Mouse (Mus musculus) right cerebral cortex, adult 18-20 months (tissue): ENCODE results near the gene Rwdd3.

Source experiments
- DNase-seq: peaks from one replicate; pipeline ENCODE4 v3.0.0; 2022; ENCODE audit warnings: mixed read lengths

The Rwdd3 gene

DNA sequence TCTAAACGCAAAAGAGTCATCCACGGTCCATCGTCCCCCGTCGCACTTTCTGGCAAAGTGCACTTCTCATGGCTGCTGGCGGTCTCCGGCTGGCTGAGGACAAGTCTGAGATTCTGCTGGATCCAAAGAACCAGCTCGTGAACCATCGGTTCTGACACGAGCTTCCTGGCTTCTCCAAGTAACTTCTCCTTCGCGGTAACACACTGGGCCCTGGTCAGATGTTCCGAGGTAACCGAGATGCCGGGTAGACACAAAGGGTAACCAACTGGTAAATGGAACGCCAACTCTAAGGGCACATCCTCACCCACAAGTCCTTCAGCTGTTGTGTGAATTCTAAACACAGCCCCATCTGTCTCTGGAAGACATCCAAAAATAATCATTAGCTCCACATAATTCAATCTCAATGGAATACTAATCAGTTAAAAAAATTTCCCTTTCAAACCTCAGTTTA is 12.6 kb downstream of the Rwdd3 start:
- no peak for DNase-seq

DNA sequence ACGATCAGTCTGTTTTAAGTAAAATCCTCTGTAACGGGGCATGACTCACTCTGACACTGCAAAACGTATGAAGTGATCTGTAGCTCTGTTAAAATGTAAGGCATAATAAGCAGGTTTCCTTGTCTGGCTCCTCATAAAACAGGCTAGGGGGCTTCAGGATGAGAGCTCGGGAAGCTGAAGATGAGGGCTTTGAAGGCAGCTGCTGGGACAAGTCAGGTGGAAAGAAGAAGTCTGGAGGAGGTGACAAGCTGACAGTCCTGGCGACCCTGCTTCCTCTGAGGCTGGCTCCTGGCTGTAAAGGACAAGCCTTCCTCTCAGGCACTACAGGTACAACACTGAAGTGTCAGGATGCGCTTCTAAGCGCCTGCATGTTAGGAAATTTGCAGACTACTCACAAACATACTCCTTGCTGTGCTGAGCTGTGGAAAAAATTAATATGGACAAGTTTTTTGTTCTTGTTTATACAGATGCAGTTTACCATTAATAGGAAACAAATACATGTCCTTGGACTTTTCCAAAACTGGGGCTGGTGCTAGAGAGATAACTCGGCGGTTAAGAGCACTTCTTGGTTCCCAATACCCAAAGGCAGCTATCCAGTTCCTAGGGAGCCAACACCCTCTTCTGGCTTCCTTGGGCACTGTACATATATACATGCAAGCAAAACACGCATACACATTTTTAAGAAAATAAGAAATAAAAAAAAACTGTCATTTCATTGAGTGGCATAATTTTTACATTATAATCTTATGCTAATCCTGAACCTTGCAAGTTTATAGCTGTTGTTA is 13.8 kb downstream of the Rwdd3 start:
- DNase-seq, result no peak

DNA sequence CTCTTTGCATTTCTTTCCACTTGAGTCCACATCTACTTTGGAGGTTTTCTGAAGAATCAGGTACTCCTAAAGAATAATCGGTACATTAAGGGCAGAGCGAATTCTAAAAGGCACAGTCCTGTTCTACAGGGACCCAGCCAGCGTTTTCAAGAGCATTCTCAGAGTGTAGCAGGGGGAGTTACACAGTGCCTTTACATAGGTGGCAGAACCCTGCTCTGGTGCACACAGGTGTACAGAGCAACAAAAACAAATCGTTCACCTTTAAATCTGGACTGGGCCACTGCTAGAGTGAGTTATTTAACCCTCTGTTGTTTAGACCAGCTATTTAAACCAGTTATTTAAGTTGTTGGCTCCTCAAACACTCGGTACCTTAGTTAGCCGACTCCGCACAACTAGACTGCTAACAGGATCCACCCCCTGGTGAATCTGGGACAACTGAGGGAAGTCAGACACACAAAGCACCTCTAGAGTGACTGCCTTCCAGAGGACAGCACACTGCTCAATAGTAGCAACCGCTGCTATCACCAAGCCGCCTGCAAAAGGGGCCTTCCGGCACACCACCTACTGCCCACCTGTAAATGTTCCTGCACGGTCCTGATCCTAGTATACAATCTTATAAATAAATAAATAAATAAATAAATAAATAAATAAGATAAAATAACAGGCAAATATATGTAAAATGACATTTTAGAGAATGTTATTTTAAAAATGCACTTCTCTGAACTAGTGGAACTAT is 14.9 kb downstream of the Rwdd3 start:
- no peak for DNase-seq

DNA sequence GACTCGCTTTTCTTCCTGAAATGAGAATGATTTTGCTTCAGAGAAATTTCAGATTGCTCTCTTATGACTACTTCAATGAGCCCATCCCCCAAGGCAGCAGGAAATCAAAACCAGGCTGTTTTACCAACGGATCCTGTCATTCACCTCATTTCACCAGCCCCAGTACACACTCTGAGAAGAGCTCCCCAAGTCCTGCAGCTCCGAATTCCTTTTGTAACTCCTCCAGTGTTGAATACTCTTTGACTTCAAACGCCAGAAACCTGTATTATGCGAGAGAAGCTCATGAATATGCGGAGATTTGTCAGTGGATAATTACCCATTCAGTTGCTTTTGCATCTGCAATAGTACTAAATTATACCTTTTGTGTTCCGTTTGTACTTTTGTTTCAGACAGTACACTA is 15.5 kb downstream of the Rwdd3 start:
- DNase-seq, result no peak

DNA sequence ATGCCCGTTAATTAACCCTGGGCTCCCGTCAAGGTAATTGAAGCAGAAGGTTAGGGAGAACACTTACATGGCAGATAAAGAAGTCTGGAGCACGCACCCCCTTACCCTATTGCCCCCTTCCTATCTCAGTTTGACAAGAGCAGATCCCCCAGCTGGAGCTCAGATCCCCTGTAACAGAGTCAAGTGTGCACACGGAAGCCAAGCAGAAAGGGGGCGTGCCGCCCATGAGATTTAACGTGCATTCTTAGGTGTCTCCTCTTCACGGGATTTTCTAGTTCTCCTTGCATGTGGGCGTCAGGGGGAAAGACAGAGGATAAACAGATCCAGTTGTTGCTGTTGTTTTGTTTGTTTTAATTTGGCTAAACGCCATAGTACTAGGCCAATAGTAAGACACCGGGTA is 37.6 kb downstream of the Rwdd3 start:
- no peak for DNase-seq

DNA sequence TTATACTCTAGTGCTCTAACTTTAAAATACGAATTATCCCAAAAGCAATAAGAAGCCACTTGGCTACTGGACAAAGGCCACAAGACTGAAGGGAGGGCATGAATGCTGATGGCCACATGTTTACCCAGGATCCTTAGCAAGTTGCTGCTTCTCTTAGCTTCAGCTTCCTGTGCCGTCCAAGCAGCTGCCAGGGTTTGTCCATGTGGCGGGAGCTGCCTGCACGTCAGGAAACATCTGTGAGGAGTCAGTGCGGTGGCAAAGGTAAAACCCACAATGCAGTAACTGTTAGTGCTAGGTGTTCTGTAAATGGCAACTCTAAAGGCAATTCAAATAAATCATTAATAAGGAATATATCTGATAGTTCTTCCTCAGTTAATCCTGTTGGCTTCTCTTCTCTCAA is 38.5 kb downstream of the Rwdd3 start:
- DNase-seq, result no peak

DNA sequence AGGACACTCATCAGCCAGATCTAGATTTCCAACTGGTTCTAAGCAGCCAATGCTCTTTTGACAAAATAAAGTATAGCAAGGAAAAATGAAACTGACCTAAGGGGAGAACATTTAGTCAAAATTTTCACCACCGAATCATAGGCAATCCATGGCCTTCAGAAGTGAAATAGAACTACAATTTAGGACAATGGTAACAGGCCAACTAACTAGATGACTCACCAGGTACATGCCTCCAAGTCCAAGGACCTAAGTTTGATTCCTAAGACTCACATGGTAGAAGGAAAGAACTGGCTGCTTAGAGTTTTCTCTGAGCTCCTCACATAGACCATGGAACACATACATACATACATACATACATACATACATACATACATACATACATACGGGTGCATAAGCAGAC is 44.3 kb downstream of the Rwdd3 start:
- no peak for DNase-seq

DNA sequence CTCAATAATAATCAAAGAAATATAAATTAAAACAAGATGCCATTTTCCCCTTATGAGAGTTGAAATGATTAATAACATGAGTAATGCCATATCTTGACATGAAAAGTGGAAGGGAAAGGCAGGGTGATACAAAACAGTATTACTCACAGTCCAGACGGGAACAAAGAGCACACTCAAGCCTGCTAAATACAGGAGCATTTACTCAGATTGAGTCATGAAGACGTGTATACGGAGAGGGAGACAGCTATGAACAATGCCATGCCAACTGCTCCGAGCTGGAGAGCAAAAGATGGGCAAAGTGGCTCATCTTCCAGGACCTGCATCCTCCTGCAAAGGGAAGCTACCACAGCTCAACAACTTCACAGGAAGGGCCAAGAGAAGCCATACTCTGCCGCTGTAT is 45.0 kb downstream of the Rwdd3 start:
- DNase-seq, result no peak

DNA sequence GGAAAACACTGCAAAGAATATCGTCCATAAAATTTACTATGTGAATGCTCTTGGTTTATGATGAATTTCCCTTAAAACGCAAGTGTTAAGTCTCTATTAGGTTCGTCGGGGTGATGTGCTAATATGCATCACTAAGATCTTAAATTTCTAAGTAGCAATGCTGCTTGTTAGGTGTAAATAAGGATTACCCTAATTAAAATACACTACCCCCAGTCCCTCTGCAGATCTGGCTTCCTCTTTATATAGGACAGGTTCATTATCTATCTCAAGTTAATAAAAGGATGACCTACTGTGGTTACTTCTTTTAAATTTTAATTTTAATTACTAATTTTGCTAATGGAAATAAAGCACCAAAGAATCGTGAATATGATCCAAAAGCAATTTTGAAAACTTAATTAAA is 50.4 kb downstream of the Rwdd3 start:
- DNase-seq, result no peak

DNA sequence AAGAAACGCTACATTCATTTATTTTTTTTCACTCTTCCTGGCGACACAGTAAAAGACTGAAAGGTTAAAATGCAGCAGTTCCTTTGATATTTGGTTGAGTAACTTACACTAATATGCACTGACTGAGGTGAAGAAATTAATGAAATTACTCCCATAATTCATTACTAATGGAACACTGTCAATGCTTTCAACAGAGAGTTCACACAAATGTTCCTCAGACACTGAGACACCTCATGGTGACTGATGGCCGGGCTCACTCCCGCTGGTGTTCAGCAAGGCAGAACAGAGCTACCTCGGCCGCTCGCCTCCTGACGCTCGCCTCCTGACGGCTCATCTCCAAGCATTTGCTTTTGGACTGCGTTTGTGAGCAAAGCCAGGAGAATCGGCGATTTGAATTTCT is 54.9 kb downstream of the Rwdd3 start:
- DNase-seq, result no peak

DNA sequence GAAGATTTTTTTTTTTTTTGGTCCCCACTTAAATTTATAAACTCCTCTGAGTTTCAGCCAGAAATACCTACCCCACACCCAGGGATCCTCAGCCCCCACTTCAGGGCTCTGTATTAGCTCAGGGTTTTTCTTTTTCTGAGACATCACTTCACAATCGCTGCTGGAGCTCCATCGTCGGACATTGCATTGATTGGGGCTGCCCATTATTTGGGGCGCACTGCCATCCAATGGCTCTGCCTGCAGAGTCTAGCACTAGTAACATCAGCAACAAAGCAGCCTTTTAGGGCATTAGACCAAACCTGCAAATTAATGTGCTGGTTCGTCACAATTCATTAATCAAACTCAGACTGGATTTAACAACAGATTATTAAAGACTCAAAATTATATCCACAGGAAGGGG is 55.4 kb downstream of the Rwdd3 start:
- no peak for DNase-seq

DNA sequence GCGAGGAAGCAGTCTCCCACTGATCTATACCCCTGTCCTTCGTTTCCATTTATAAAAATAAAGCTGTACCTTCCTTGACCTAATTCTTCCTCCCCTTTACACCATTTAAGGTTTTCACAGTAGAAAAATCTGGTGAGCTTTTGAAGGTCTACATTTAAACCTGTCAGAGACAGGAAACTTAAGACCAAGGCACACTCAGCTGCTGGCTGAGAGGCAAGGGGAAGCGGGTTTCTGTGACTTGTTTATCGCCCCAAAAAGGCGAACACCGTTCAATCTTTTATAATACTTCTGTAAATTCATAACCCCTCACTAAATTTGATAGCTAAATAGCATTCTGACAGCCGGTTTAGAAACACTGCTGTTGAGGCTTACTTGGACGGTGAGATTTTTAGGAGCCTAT is 60.4 kb downstream of the Rwdd3 start:
- no peak for DNase-seq

DNA sequence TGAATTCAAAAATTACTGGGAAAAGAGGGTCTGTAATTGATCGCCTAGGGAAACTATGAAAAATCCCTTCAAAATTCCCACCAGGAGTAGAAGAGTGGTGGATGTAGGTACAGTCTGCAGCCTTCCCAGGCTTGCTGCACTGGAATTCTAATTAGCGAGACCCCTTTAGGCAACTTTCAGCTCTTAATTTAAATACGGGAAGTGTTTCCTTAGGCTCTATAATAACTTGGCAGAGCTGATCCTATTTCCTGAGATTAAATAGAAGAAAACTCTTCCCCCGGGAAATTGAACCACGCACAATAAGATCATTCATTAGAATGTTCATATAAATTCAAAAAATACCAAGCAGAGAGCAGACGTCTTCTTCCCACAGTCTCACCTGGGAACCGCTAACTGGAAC is 61.1 kb downstream of the Rwdd3 start:
- no peak for DNase-seq

DNA sequence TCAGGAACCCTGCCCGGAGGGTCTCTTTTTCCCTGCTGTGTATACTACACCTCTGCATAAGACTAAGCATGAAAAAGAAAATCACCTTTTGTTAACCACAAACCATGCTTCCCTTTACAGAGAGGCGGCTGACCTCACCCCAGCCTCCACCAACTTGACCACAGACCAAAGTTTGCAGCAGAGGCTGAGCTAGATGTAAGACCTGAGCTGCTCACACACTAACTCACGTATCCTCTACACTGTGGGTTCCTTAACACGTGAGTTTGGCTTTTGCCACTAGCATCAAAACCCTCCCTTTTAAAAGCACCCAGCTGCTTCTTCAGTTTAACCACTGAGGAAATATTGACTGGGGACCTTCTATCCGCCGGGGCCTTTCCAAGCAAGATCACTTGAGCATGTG is 64.0 kb downstream of the Rwdd3 start:
- no peak for DNase-seq

DNA sequence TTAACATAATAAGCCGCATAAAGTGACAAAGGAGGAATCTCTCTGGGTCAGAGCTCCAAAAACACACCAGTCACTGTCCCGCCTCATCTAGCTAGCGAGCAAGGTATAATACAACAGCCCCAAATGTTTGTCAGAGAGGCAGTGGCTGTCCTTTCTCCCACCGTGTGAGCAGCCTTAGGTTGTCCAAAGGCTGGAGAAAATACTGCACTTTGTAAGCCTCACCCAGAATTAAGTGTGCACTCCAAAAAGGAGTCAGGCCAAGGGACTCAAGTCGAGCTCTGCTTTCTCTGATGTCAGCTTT is 66.1 kb downstream of the Rwdd3 start:
- DNase-seq, result no peak
